Mouse (Mus musculus): ENCODE data around the gene Sept7. TPM values are rescaled to one million over a fixed set of nuclear protein-coding genes. Genes with fewer than 3 reads are reported as not detected.
A peak's percentile ranks its signal among the peaks of the same experiment; 100 is the strongest.

Sept7 gene
- polyA plus RNA-seq, 1 experiment from 2014 or later: 229 TPM

DNA sequence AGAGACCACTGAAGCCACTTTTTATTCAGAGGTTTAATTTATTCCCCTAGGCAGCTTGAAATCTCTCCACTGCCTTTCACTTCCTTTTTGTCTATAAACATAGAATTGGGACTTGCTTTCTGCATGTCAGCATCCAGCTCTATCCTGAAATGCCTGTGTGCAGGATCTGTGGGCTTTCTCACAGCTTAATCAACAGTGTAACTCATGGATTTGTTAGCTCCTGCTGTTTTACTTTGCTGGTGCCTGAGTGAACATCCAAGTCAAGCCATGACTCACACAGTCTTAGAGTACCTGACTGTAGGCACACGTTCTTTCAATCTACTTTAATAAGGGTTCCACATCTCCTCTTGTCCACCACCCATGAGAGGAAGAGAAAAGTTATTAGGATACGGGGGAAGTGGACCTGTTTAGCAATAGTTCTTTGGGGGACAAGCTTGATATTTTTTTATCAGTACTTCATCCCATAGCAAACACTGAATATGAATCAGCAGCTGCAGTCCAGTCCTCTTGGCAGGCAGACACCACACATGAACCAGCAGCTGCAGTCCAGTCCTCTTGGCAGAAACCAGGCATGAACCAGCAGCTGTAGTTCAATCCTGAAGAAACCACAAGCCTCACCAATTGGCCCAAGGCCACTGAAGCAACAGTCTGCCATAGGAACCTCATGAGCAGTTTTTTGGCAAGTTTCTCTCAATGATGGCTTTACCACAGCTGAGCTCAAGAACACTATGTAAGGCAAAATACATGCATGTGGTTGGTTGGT is 85.4 kb downstream of the Sept7 start:
- Histone ChIP-seq H3K4me3 (no peak overlapping the region), H3K4me2 (no peak overlapping the region), H3K9ac (no peak overlapping the region), H3K27ac (no peak overlapping the region), H3K36me3 (replicated peaks) (no peaks in the 10 kb centered on the region), H3K9me3 (no peaks in the 10 kb centered on the region), H3K27me3 (replicated peaks) (no peaks in the 10 kb centered on the region), H3K4me1 (no peaks in the 10 kb centered on the region)
- no peak for ATAC-seq (replicated peaks)
- WGBS: 81% methylated on average over 2 of the region's 2 CpGs

- Histone ChIP-seq H3K27ac (no peak overlapping the region), H3K4me1 (no peaks in the 10 kb centered on the region), H3K9ac (no peak overlapping the region), H3K36me3 (replicated peaks) (no peaks in the 10 kb centered on the region), H3K9me3 (no peaks in the 10 kb centered on the region), H3K4me2 (no peak overlapping the region), H3K4me3 (no peak overlapping the region), H3K27me3 (replicated peaks) (no peaks in the 10 kb centered on the region)
- WGBS: 91% methylated on average over 1 of the region's 1 CpGs
- ATAC-seq (replicated peaks): no peak
These were observed 88.2 kb downstream of the Sept7 start for GRCm38 (mm10) chr9:25340412-25340811.

GRCm38 (mm10) chr9:25353775-25354174 is 101.5 kb downstream of the Sept7 start:
- Histone ChIP-seq H3K4me2 (no peak overlapping the region), H3K4me3 (no peak overlapping the region)
- WGBS: 73% methylated on average over 1 of the region's 1 CpGs

DNA sequence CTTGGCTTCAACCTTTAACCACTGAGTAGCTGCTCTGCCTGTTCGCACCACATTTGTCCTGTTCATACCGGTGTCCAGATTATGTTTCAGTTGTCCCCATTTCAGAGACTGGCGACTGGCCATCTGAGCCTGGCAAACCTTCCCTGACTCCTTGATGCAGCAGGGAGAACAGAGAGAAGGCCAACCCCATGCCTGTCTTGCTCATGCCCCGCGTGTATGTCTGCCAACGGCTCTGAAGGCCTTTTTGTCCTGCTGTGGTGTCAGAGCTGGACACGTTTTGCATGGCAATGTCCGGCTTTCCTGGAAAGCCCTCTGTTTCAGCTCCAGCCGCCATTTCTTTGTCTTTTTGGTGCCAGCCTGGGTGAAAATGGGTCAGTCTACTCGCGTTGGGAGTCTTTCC is 103.6 kb downstream of the Sept7 start:
- H3K36me3 ChIP-seq (replicated peaks): no peaks in the 10 kb centered on the region
- no peak overlapping the region for H3K4me2 ChIP-seq
- no peaks in the 10 kb centered on the region for H3K27me3 ChIP-seq (replicated peaks)
- WGBS: 84% methylated on average over 11 of the region's 11 CpGs
- H3K4me3 ChIP-seq: no peak overlapping the region
- peak; percentile 74; the same call in 1 of the 2 replicates for ATAC-seq (replicated peaks)
- no peaks in the 10 kb centered on the region for H3K4me1 ChIP-seq
- no peak overlapping the region for H3K9ac ChIP-seq
- no peak overlapping the region for H3K27ac ChIP-seq
- H3K9me3 ChIP-seq: no peaks in the 10 kb centered on the region

More at GRCm38 (mm10) chr9:25353775-25354174, 101.5 kb downstream of the Sept7 start:
- ATAC-seq (replicated peaks): no peak
- no peaks in the 10 kb centered on the region for H3K36me3 ChIP-seq (replicated peaks)
- H3K27ac ChIP-seq: no peak overlapping the region
- no peak overlapping the region for H3K9ac ChIP-seq
- no peaks in the 10 kb centered on the region for H3K4me1 ChIP-seq
- H3K9me3 ChIP-seq: no peaks in the 10 kb centered on the region
- no peaks in the 10 kb centered on the region for H3K27me3 ChIP-seq (replicated peaks)

- no peak overlapping the region for H3K4me3 ChIP-seq
- WGBS: 93% methylated on average over 12 of the region's 12 CpGs
- H3K9ac ChIP-seq: no peak overlapping the region
- H3K4me2 ChIP-seq: no peak overlapping the region
- H3K27ac ChIP-seq: no peak overlapping the region
- no peak for ATAC-seq (replicated peaks)
- no peaks in the 10 kb centered on the region for H3K4me1 ChIP-seq
- H3K27me3 ChIP-seq (replicated peaks): no peaks in the 10 kb centered on the region
- no peaks in the 10 kb centered on the region for H3K36me3 ChIP-seq (replicated peaks)
- H3K9me3 ChIP-seq: no peaks in the 10 kb centered on the region
These were observed 105.3 kb downstream of the Sept7 start for GRCm38 (mm10) chr9:25357589-25357988.

- Histone ChIP-seq H3K4me1 (no peaks in the 10 kb centered on the region), H3K36me3 (replicated peaks) (no peaks in the 10 kb centered on the region), H3K9ac (no peak overlapping the region), H3K4me2 (no peak overlapping the region), H3K27ac (no peak overlapping the region), H3K9me3 (no peaks in the 10 kb centered on the region), H3K4me3 (no peak overlapping the region), H3K27me3 (replicated peaks) (no peaks in the 10 kb centered on the region)
- WGBS: 26% methylated on average over 5 of the region's 5 CpGs
- peak; percentile 52; the same call in 1 of the 2 replicates for ATAC-seq (replicated peaks)
These were observed 105.8 kb downstream of the Sept7 start for GRCm38 (mm10) chr9:25358018-25358417.

Other genes with a start within 250 kb of the Sept7 start
- gene Gm10181, start 163.0 kb upstream of the Sept7 start, polyA plus RNA-seq (2015; fragmentation: Nextera tagmentation; extraction: Ambion mirVana): not detected in 2 replicates
- 33.6 and 35.8 TPM in 2 replicates for gene Herpud2, start 100.6 kb upstream of the Sept7 start, polyA plus RNA-seq (2015; fragmentation: Nextera tagmentation; extraction: Ambion mirVana)
- gene Eepd1, start 229.1 kb downstream of the Sept7 start, polyA plus RNA-seq (2015; fragmentation: Nextera tagmentation; extraction: Ambion mirVana): 9.4 and 10.8 TPM in 2 replicates